Mouse (Mus musculus): ENCODE data around the gene Rpa3. TPM values are rescaled to one million over a fixed set of nuclear protein-coding genes. Genes with fewer than 3 reads are reported as not detected.

Rpa3 gene
- polyA plus RNA-seq, 1 experiment from 2014 or later = 92.8 TPM

Other genes starting within 250 kb of the Rpa3 start
- gene Col28a1, start 66.6 kb downstream of the Rpa3 start, polyA plus RNA-seq (2015; fragmentation: Nextera tagmentation; extraction: Ambion mirVana) = 0.20 and 0.39 TPM in 2 replicates
- 23.8 and 27.3 TPM in 2 replicates for gene Mios, start 50.0 kb downstream of the Rpa3 start, polyA plus RNA-seq (2015; fragmentation: Nextera tagmentation; extraction: Ambion mirVana)
- 43.1 and 49.5 TPM in 2 replicates for gene Umad1, start 115 bp upstream of the Rpa3 start, polyA plus RNA-seq (2015; fragmentation: Nextera tagmentation; extraction: Ambion mirVana)
- gene Gm45062, start 277 bp upstream of the Rpa3 start, polyA plus RNA-seq (2015; fragmentation: Nextera tagmentation; extraction: Ambion mirVana) = 18.8 and 19.6 TPM in 2 replicates

All from midbrain, embryonic 13.5 days (tissue).